Mouse (Mus musculus) yolk sac, embryonic 10.5 days (tissue): Measurements from ENCODE around the gene Hist2h3c2.

Source experiments
- DNase-seq: peaks from one replicate; pipeline ENCODE4 v3.0.0-alpha.2; 2017; ENCODE audit warnings: low spot score

The Hist2h3c2 gene

GRCm38 (mm10) chr3:96196437-96197128 lies 42.3 kb downstream of the Hist2h3c2 start:
- DNase-seq: no peak

- no peak for DNase-seq
These were observed 43.2 kb downstream of the Hist2h3c2 start for GRCm38 (mm10) chr3:96195616-96196313.

DNA sequence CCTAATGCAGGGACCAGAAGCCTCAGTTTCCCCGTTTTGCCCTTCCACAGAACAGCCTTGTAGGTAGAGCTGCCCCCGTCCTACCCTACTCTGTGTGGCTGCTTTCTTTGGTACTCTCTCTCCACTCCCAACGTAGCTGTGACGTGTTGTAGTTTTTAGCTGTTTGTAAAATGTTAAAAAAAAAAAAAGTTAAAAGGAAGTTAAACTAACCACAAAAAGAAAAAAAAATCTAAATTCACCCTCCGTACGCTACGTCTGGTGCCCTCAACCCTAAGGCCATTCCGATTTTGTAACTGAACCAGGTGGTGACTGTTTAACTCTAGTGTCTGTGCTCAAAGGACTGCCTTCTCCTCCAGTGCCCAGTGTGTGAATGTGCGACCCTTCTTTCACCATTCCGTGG lies 44.0 kb downstream of the Hist2h3c2 start:
- DNase-seq: no peak

GRCm38 (mm10) chr3:96192977-96193376 lies 46.0 kb downstream of the Hist2h3c2 start:
- DNase-seq: no peak
